Mouse (Mus musculus) thymus, postnatal 0 days (tissue): ENCODE data around the gene Acot13. TPM values are rescaled to one million over a fixed set of nuclear protein-coding genes. Genes with fewer than 3 reads are reported as not detected.
A peak's percentile ranks its signal among the peaks of the same experiment; 100 is the strongest.
"Not testable (repeated sequence)": the region's sequence is repeated elsewhere in the genome, so short reads cannot be mapped to it uniquely, and the experiment has no call there.

Experiments
- DNase-seq: peaks from one replicate; pipeline ENCODE4 v3.0.0-alpha.2; 2015; ENCODE audit warnings: low spot score
- polyA plus RNA-seq: library from polyadenylated mRNA; unstranded; fragments of >200 nt; fragmentation: Nextera tagmentation; extraction: Ambion mirVana; gene quantifications from 2 replicates; pipeline ENCODE4 v1.2.1, GENCODE M21; 2015

Gene Acot13
- polyA plus RNA-seq, 1 experiment from 2014 or later, result 119 TPM

DNA sequence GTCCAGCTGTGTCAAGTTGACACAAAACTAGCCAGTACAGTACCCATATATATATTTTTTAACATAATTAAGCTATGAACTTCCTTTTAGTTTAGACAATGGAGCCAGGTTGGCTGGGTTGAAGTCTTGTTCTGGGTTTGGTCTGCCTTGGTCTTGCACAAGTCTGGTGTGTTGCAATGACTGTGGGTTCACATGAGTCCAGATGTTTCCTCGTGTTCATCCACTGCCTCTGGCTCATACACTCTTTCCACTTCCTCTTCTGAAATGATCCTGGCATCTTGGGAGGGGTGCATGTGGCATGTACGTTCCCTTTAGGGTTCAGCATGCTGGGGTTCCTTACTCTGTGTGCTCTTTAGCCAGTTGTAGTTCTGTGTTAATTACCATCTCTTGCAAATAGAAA is 40.0 kb downstream of the Acot13 start:
- no peak for DNase-seq

DNA sequence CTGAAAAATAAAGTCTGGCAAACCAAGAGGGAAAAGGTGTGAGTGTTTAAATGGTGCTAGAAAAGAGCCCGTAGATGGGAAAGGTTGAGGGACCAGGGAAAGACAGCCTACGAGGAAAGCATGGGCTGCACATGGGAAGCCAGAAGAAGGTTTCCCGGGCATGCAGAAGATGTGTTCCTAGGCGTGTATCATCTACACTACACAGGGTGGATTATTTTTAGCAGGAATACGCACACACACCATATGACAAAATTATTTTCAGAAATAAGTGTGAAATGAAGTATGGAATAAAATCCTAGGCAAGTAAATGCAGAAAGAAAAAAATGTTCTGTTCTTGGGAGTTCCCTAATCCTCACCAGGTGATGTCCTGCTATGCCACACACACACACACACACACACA is 43.9 kb downstream of the Acot13 start:
- DNase-seq, result no peak

DNA sequence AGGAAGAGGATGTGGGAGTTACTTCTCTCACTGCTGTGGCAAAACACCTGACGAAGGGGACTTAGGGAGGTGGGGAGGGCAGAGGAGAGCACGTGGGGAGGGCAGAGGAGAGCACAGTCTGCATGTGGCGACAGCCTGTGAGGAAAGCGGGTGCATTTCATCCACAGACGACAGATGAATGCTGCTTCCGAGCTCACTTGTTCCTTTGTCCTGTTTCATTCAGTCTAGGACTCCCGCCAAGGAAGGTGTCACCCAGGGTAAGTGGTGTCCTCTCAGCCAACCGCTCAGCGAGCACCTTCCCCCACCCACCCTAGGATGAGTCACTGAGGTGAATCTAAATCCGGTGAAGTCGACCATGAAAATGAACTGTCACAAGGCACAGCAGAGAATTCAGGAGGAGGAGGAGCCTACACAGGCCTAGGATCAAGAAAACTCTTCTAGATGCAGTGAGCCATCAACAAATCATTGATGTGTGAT is 45.3 kb downstream of the Acot13 start:
- peak; percentile 71 for DNase-seq

DNA sequence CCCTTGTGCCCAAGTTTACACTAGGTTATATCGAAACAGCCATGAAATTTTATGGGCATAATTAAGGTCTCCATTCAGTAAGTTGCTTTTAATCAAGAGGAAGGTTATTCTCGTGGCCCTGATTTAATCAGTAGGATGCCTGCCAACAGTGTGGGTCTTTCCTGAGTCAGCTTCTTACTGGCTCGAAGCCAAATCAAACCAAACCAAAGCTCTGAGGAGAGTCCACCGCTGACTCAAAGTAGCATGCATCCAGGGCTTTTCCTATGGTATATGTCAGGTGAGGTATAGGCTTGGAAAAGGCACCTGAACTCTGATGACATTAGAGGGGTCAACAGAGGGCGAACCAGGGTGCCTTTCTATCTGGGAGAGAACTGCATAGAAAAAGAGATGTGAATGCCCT is 49.4 kb downstream of the Acot13 start:
- no peak for DNase-seq

DNA sequence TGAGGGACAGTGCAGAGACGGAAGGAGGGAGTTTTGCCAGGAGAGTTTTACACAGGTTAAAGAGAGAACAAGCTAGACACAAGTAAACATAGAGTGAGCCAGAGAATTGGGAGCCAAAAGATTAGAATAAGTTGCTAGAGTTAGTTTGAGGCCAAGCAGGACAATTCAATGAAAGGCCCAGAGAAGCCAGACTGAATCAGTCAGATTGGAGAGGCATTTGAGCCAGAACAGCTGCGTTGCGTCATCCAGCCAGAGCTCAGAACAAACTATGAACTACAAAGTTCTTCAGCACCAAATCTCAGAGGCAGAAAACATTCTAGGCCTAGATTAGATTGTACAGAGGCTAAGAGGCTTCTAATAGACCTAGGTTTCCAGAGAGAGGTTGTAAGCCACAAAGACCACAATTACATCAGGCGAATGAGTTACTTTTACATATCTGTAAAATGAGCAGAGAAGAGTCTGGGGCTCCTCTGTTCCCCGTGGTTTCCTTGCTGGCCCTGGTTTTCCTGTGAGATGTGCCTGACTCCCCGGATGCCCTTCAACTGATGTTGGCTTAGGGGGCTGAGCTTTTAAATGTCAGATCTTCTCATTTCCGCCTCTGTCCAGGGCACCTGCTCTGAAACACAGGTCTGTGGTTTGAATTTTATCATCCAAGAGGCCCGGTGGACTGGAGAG is 52.5 kb downstream of the Acot13 start:
- DNase-seq, result peak; percentile 52

DNA sequence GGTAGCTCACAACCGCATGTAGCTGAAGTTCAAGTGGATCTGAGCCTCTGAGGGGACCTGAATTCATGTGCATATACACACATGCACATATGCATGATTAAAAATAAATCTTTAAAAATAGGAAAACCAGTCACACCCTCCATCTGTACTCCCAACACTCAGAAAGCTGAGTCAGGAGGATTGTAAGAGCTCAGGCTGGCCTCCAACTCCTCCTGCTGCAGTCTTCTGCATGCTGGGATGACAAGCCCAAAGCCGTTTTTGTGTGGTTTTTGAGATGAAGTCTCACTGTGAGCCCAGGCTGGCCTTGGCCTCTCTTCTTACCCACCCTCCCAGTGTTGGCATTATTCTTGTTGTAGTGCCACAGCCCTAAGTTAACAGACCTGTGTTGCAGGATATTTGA is 53.3 kb downstream of the Acot13 start:
- DNase-seq, result no peak

DNA sequence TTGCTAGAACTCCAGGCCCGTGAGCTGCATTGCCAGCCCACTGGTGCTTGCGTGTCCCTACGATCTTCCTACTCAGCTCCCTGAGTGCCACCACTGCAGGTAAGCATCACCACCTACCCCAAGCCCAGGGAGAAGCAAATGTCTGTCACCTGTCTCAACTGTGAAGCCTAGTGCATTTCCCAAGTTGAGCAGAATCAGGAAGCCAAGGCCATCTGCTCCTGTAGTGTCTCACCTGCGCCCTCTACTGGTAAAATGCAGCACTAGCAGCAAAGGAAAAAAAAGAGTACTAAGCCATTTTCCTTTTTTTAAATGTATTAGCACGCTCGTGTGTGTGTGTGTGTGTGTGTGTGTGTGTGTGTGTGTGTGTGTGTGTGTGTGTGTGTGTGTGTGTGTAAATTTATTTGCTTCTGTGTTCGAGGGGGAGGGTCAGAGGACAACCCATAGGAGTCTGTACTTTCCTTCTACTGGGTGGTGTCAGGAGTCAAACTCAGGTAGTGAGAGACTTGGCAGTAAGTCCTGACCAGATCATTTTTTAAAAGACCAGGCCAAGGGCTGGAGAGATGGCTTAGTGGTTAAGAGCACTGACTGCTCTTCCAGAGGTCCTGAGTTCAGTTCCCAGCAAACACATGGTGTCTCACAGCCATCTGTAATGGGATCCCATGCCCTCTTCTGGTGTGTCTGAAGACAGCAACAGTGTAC is 55.0 kb downstream of the Acot13 start:
- peak; percentile 83 for DNase-seq

DNA sequence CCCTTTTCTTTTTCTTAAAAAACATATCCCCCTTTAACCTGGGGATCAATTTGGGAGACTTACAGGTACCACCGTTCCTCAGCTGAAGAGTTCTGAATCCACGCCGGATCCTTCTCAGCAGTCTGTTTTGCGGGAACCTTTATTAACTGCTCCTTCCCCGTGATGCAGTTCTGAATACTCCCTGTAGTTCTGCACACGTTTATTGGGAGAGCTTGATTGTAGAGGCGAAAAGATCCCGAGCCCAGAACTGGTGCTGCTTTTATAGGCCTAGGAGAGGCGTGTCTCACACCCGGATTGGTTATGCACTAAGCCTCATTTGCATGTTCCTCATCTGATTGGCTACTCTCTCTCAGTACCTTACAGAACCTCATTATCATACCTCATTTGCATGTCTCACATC is 59.9 kb downstream of the Acot13 start:
- DNase-seq, result not testable (repeated sequence)

Other genes starting within 250 kb of the Acot13 start
- 16.3 and 18.6 TPM in 2 replicates for gene Ripor2, start 249.4 kb downstream of the Acot13 start, polyA plus RNA-seq
- gene Armh2, start 90.3 kb downstream of the Acot13 start, polyA plus RNA-seq, result not detected in 2 replicates
- 160 and 170 TPM in 2 replicates for gene Gmnn, start 69.6 kb downstream of the Acot13 start, polyA plus RNA-seq
- 21.6 and 25.6 TPM in 2 replicates for gene BC005537, start 29.9 kb downstream of the Acot13 start, polyA plus RNA-seq
- gene Tdp2, start 139 bp upstream of the Acot13 start, polyA plus RNA-seq, result 54.3 and 60.2 TPM in 2 replicates
- gene D130043K22Rik, start 13.6 kb upstream of the Acot13 start, polyA plus RNA-seq, result 0.03 and 0.09 TPM in 2 replicates
- 1.2 and 1.3 TPM in 2 replicates for gene Aldh5a1, start 106.1 kb upstream of the Acot13 start, polyA plus RNA-seq
- gene Gpld1, start 111.6 kb upstream of the Acot13 start, polyA plus RNA-seq, result 0.47 and 0.54 TPM in 2 replicates
- 18.6 and 24.6 TPM in 2 replicates for gene Mrs2, start 188.8 kb upstream of the Acot13 start, polyA plus RNA-seq
- gene Dcdc2a, start 224.5 kb upstream of the Acot13 start, polyA plus RNA-seq, result 0.57 and 0.60 TPM in 2 replicates